Mouse (Mus musculus) urinary bladder, postnatal 14 days (tissue): ENCODE results near the gene Tgm2.
A peak's percentile ranks its signal among the peaks of the same experiment; 100 is the strongest.

Experiments
- DNase-seq: peaks from one replicate; pipeline ENCODE4 v3.0.0; 2021; ENCODE audit warnings: low spot score

The Tgm2 gene

GRCm38 (mm10) chr2:158113591-158114257 lies 32.5 kb downstream of the Tgm2 start:
- peak; percentile 85 for DNase-seq

- DNase-seq: no peak
These were observed 36.7 kb downstream of the Tgm2 start for GRCm38 (mm10) chr2:158109516-158109915.

- DNase-seq: peak; percentile 55
These were observed 39.2 kb downstream of the Tgm2 start for GRCm38 (mm10) chr2:158106947-158107587.

- DNase-seq: no peak
These were observed 40.6 kb downstream of the Tgm2 start for GRCm38 (mm10) chr2:158105605-158106004.

GRCm38 (mm10) chr2:158104966-158105365 lies 41.3 kb downstream of the Tgm2 start:
- DNase-seq: no peak

GRCm38 (mm10) chr2:158101768-158102167 lies 44.5 kb downstream of the Tgm2 start:
- DNase-seq: no peak

GRCm38 (mm10) chr2:158099537-158099936 lies 46.7 kb downstream of the Tgm2 start:
- DNase-seq: no peak

- DNase-seq: no peak
These were observed 47.5 kb downstream of the Tgm2 start for GRCm38 (mm10) chr2:158098730-158099129.

GRCm38 (mm10) chr2:158097071-158097470 lies 49.2 kb downstream of the Tgm2 start:
- DNase-seq: no peak

GRCm38 (mm10) chr2:158094846-158095245 lies 51.4 kb downstream of the Tgm2 start:
- no peak for DNase-seq

GRCm38 (mm10) chr2:158094300-158094699 lies 51.9 kb downstream of the Tgm2 start:
- DNase-seq: no peak

- DNase-seq: peak; percentile 40
These were observed 52.9 kb downstream of the Tgm2 start for GRCm38 (mm10) chr2:158093345-158093744.

GRCm38 (mm10) chr2:158090096-158090495 lies 56.1 kb downstream of the Tgm2 start:
- no peak for DNase-seq

- no peak for DNase-seq
These were observed 61.8 kb downstream of the Tgm2 start for GRCm38 (mm10) chr2:158084486-158084885.

- no peak for DNase-seq
These were observed 65.5 kb downstream of the Tgm2 start for GRCm38 (mm10) chr2:158080622-158081241.

- DNase-seq: no peak
These were observed 66.3 kb downstream of the Tgm2 start for GRCm38 (mm10) chr2:158079843-158080395.

- DNase-seq: no peak
These were observed 67.3 kb downstream of the Tgm2 start for GRCm38 (mm10) chr2:158078971-158079370.

GRCm38 (mm10) chr2:158077981-158078380 lies 68.3 kb downstream of the Tgm2 start:
- DNase-seq: no peak

- DNase-seq: no peak
These were observed 69.5 kb downstream of the Tgm2 start for GRCm38 (mm10) chr2:158076690-158077089.

GRCm38 (mm10) chr2:158074835-158075234 lies 71.4 kb downstream of the Tgm2 start:
- DNase-seq: no peak

- no peak for DNase-seq
These were observed 74.6 kb downstream of the Tgm2 start for GRCm38 (mm10) chr2:158071633-158071995.

GRCm38 (mm10) chr2:158070885-158071632 lies 75.2 kb downstream of the Tgm2 start:
- DNase-seq: peak; percentile 69
